Mouse (Mus musculus) lung, postnatal 0 days (tissue): ENCODE measurements around the gene Ppp3ca. TPM values are rescaled to one million over a fixed set of nuclear protein-coding genes. Genes with fewer than 3 reads are reported as not detected.
A peak's percentile ranks its signal among the peaks of the same experiment; 100 is the strongest.

Source experiments
- ATAC-seq: fragments of 200-750 bp; cut with Nextera tagmentation; 2 replicates; pipeline ENCODE4 v1.8.0; 2017; ENCODE audit warnings: moderate library complexity
- DNase-seq: peaks from one replicate; pipeline ENCODE4 v3.0.0-alpha.2; 2016; ENCODE audit warnings: low spot score
- H3K27ac ChIP-seq: fragments of 300-500 bp; sonication (generic); 2 replicates; pipeline ENCODE4 v1.5.1; 2014; ENCODE audit warnings: antibody characterized with exemption, mild to moderate bottlenecking, low read length, mixed read lengths
- H3K27me3 ChIP-seq: fragments of 300-500 bp; sonication (generic); replicated peaks from 2 replicates; pipeline ENCODE4 v1.6.1; 2014; ENCODE audit warnings: low read length, mixed read lengths; ENCODE audit not compliant: insufficient read depth
- H3K36me3 ChIP-seq: fragments of 300-500 bp; sonication (generic); 2 replicates; pipeline ENCODE4 v1.6.1; 2014; ENCODE audit warnings: low read length, mixed read lengths; ENCODE audit not compliant: insufficient read depth
- H3K4me1 ChIP-seq: fragments of 300-500 bp; sonication (generic); 2 replicates; pipeline ENCODE4 v1.6.1; 2014; ENCODE audit warnings: antibody characterized with exemption, low read depth, low read length, mixed read lengths; ENCODE audit not compliant: insufficient read depth
- H3K4me2 ChIP-seq: fragments of 300-500 bp; sonication (generic); replicated peaks from 2 replicates; pipeline ENCODE4 v1.6.1; 2014; ENCODE audit warnings: low read depth, mild to moderate bottlenecking, low read length, moderate library complexity, mixed read lengths
- H3K4me3 ChIP-seq: fragments of 300-500 bp; sonication (generic); 2 replicates; pipeline ENCODE4 v1.5.1; 2014; ENCODE audit warnings: low read depth, low read length
- H3K9ac ChIP-seq: fragments of 300-500 bp; sonication (generic); replicated peaks from 2 replicates; pipeline ENCODE4 v1.6.1; 2014; ENCODE audit warnings: low read depth, mild to moderate bottlenecking
- H3K9me3 ChIP-seq: fragments of 300-500 bp; sonication (generic); 2 replicates; pipeline ENCODE4 v1.6.1; 2016; ENCODE audit warnings: low read length, mixed read lengths
- CTCF ChIP-seq: IDR thresholded peaks from 2 replicates; pipeline ENCODE4 v1.5.1; 2016; ENCODE audit warnings: antibody characterized with exemption, mild to moderate bottlenecking
- EP300 ChIP-seq: IDR thresholded peaks from 2 replicates; pipeline ENCODE4 v1.6.1; 2016; ENCODE audit warnings: antibody characterized with exemption, mild to moderate bottlenecking, control low read depth
- WGBS: fragments of 180-500 bp; shearing (Covaris S2); extraction: QIAGEN DNeasy Blood & Tissue Kit; methylation state at CpG from one replicate; pipeline ENCODE4 v1.1.7; 2014; 5-methylcytosine and 5-hydroxymethylcytosine counted together
- polyA plus RNA-seq: library from polyadenylated mRNA; unstranded; fragments of >200 nt; fragmentation: Nextera tagmentation; extraction: Ambion mirVana; gene quantifications from 2 replicates; pipeline ENCODE4 v1.2.1, GENCODE M21; 2015

Gene Ppp3ca
- polyA plus RNA-seq, 1 experiment from 2014 or later: 105 TPM

GRCm38 (mm10) chr3:136672870-136673269, 2.9 kb downstream of the Ppp3ca start:
- ATAC-seq: no peak
- WGBS: 53% methylated on average over 3 of the region's 3 CpGs
- Histone ChIP-seq H3K4me1 (peaks cover 6% of the 10 kb centered on the region; the same call in 1 of the 2 replicates), H3K36me3 (no peaks in the 10 kb centered on the region), H3K4me3 (no peak overlapping the region; the same call in 1 of the 2 replicates), H3K4me2 (peak overlapping the region; percentile 80), H3K27ac (no peak overlapping the region), H3K27me3 (no peaks in the 10 kb centered on the region), H3K9me3 (no peaks in the 10 kb centered on the region), H3K9ac (no peak overlapping the region)
- DNase-seq: no peak
- no peak for TF ChIP-seq CTCF
- TF ChIP-seq EP300: no peak

- Histone ChIP-seq H3K4me2 (no peak overlapping the region), H3K27me3 (no peaks in the 10 kb centered on the region), H3K4me1 (peaks cover 6% of the 10 kb centered on the region; the same call in 1 of the 2 replicates), H3K9me3 (no peaks in the 10 kb centered on the region), H3K36me3 (no peaks in the 10 kb centered on the region), H3K9ac (no peak overlapping the region), H3K27ac (no peak overlapping the region), H3K4me3 (no peak overlapping the region)
- ATAC-seq (no peak), DNase-seq (no peak)
- TF ChIP-seq CTCF: no peak
- no peak for TF ChIP-seq EP300
- 70% methylated on average over 2 of the region's 2 CpGs for WGBS
These were observed 3.4 kb downstream of the Ppp3ca start for GRCm38 (mm10) chr3:136673363-136673762.

DNA sequence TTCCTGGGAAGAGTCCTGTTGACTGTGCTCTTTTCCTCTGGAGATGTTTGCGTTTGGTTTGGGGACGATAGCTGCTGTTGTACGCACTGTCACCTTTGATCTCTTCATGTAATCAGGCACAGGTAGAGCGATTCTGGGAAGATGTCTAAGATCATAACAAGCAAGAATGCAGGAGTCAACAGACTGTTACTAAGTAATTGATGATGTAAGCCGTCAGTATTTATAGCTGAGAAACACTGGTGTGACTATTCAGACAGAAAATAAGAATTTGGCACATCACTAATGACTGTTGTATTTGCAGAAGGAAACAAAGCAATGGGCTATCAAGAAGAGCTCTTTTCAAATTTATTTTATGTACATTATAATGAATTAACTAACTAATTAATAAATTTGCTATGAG, 4.6 kb downstream of the Ppp3ca start:
- no peak overlapping the region for H3K4me2 ChIP-seq
- 67% methylated on average over 5 of the region's 5 CpGs for WGBS
- H3K4me3 ChIP-seq: no peak overlapping the region
- H3K36me3 ChIP-seq: no peaks in the 10 kb centered on the region
- H3K4me1 ChIP-seq: peaks cover 3% of the 10 kb centered on the region; the same call in 1 of the 2 replicates
- no peaks in the 10 kb centered on the region for H3K9me3 ChIP-seq
- DNase-seq (no peak), ATAC-seq (no peak)
- TF ChIP-seq CTCF: no peak
- TF ChIP-seq EP300: no peak
- H3K27ac ChIP-seq: no peak overlapping the region
- H3K9ac ChIP-seq: no peak overlapping the region
- H3K27me3 ChIP-seq: no peaks in the 10 kb centered on the region

DNA sequence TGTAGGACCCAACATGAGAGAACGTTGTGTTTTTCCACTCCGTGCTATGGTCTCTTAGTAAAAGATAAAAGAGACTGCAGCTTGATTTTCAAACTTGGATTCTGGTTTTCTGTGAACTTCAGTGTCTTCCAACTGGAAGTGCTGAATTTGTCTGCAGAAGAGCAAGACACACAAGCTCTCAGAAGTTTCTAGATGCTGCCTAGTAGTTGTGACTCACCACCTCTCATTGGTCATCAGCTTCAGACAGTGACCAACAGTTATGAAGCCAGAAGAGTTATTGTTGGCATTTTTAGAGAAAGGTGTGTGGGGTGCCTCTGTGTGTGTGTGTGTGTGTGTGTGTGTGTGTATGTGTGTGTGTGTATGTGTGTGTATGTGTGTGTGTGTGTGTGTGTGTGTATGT, 7.1 kb downstream of the Ppp3ca start:
- H3K4me1 ChIP-seq: peaks cover 11% of the 10 kb centered on the region; the same call in 1 of the 2 replicates
- H3K9ac ChIP-seq: no peak overlapping the region
- H3K4me3 ChIP-seq: no peak overlapping the region
- H3K27ac ChIP-seq: no peak overlapping the region
- 83% methylated on average over 2 of the region's 2 CpGs for WGBS
- no peak overlapping the region for H3K4me2 ChIP-seq
- TF ChIP-seq EP300: no peak
- no peak for TF ChIP-seq CTCF
- ATAC-seq: no peak
- H3K9me3 ChIP-seq: no peaks in the 10 kb centered on the region
- no peaks in the 10 kb centered on the region for H3K27me3 ChIP-seq
- DNase-seq: no peak
- H3K36me3 ChIP-seq: no peaks in the 10 kb centered on the region

DNA sequence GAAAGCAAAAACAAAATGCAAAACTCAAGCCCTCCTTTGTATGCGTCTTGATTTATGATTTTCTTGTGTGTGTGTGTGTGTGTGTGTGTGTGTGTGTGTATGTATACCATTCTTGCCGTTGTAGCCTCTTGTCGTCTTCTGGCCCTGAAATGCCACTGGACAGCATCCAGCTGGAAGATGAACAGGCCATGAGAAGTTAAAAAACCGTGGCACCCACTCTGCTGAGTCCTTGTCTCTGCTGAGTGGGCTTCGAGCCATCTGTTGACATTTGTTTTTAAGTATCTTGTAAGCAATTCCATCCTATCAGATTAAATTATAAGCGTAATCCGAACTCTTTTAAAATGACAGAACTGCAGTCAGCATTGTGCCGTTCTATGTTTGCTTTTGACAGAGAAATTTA, 8.5 kb downstream of the Ppp3ca start:
- H3K27ac ChIP-seq: no peak overlapping the region
- H3K27me3 ChIP-seq: no peaks in the 10 kb centered on the region
- ATAC-seq: no peak
- no peaks in the 10 kb centered on the region for H3K9me3 ChIP-seq
- H3K4me2 ChIP-seq: no peak overlapping the region
- H3K4me3 ChIP-seq: no peak overlapping the region
- WGBS: 32% methylated on average over 8 of the region's 8 CpGs
- TF ChIP-seq EP300 (no peak), CTCF (no peak)
- DNase-seq: peak; percentile 41
- H3K4me1 ChIP-seq: peaks cover 15% of the 10 kb centered on the region; the same call in 1 of the 2 replicates
- no peak overlapping the region for H3K9ac ChIP-seq
- H3K36me3 ChIP-seq: no peaks in the 10 kb centered on the region

DNA sequence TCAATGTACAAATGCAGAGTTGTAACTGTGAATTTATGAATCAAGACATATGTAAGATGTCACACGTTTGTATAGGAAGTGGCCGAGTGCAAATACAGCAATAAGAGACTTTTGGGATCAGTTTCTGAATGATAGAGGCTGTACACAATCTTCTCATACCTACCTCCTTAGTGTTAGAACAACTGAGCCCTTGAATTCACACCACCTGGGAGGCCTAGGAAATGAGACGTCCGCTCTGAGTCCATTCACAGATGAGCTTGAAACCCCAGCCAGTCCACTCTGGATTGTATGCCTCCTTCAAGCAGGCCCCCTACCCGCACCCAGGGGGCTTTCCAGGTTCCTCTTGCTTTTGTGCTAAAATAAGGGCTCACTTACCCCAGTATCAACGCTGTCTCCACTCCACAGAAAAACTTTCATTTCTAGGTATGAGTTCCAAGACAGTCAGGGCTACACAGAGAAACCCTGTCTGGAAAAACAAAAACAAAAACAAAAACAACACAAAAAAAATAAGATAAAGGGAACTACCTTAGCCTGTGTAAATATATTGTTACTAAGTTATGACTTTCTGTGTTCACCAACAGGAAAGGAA, 10.1 kb downstream of the Ppp3ca start:
- Histone ChIP-seq H3K9me3 (no peaks in the 10 kb centered on the region), H3K4me2 (no peak overlapping the region), H3K4me3 (no peak overlapping the region), H3K4me1 (peaks cover 23% of the 10 kb centered on the region; the same call in 1 of the 2 replicates), H3K27me3 (no peaks in the 10 kb centered on the region), H3K36me3 (no peaks in the 10 kb centered on the region), H3K9ac (no peak overlapping the region), H3K27ac (no peak overlapping the region)
- DNase-seq (no peak), ATAC-seq (no peak)
- TF ChIP-seq EP300: no peak
- TF ChIP-seq CTCF: no peak
- 71% methylated on average over 6 of the region's 6 CpGs for WGBS
